Mouse (Mus musculus) limb, embryonic 11.5 days (tissue): Measurements from ENCODE around the gene Fbf1. TPM values are rescaled to one million over a fixed set of nuclear protein-coding genes. Genes with fewer than 3 reads are reported as not detected.

Experiments
- ATAC-seq: fragments of 200-750 bp; cut with Nextera tagmentation; 2 replicates; pipeline ENCODE4 v1.8.0; 2017; ENCODE audit warnings: low read depth; ENCODE audit not compliant: insufficient number of reproducible peaks, low FRiP score, low TSS enrichment
- DNase-seq: peaks from one replicate; pipeline ENCODE4 v3.0.0-alpha.2; 2015; ENCODE audit warnings: low spot score
- H3K27ac ChIP-seq: fragments of 300-500 bp; sonication (generic); replicated peaks from 2 replicates; pipeline ENCODE4 v1.5.1; 2014; ENCODE audit warnings: low read depth, mild to moderate bottlenecking, low read length
- H3K27me3 ChIP-seq: fragments of 300-500 bp; sonication (generic); 2 replicates; pipeline ENCODE4 v1.6.1; 2014; ENCODE audit warnings: mild to moderate bottlenecking, low read length, mixed read lengths; ENCODE audit not compliant: control insufficient read depth, insufficient read depth
- H3K36me3 ChIP-seq: fragments of 300-500 bp; sonication (generic); 2 replicates; pipeline ENCODE4 v1.6.1; 2014; ENCODE audit warnings: mild to moderate bottlenecking, low read length, moderate library complexity, mixed read lengths; ENCODE audit not compliant: control insufficient read depth, insufficient read depth
- H3K4me1 ChIP-seq: fragments of 300-500 bp; sonication (generic); 2 replicates; pipeline ENCODE4 v1.6.1; 2014; ENCODE audit warnings: low read length, mixed read lengths; ENCODE audit not compliant: control insufficient read depth, insufficient read depth
- H3K4me2 ChIP-seq: fragments of 300-500 bp; sonication (generic); 2 replicates; pipeline ENCODE4 v1.6.1; 2014; ENCODE audit warnings: low read depth, mild to moderate bottlenecking, moderate library complexity; ENCODE audit not compliant: severe bottlenecking
- H3K4me3 ChIP-seq: fragments of 300-500 bp; sonication (generic); 2 replicates; pipeline ENCODE4 v1.5.1; 2014; ENCODE audit warnings: low read depth, low read length
- H3K9ac ChIP-seq: fragments of 300-500 bp; sonication (generic); 2 replicates; pipeline ENCODE4 v1.6.1; 2014; ENCODE audit warnings: mild to moderate bottlenecking, low read length
- H3K9me3 ChIP-seq: fragments of 300-500 bp; sonication (generic); 2 replicates; pipeline ENCODE4 v1.6.1; 2016; ENCODE audit warnings: low read length; ENCODE audit not compliant: control insufficient read depth
- WGBS: fragments of 180-500 bp; shearing (Covaris S2); extraction: QIAGEN DNeasy Blood & Tissue Kit; methylation state at CpG from one replicate; pipeline ENCODE4 v1.1.7; 2014; 5-methylcytosine and 5-hydroxymethylcytosine counted together
- polyA plus RNA-seq: library from polyadenylated mRNA; unstranded; fragments of >200 nt; fragmentation: Nextera tagmentation; extraction: Ambion mirVana; gene quantifications from 2 replicates; pipeline ENCODE4 v1.2.1, GENCODE M21; 2014

Gene Fbf1
- polyA plus RNA-seq, 1 experiment from 2014 or later, result 28.2 TPM

DNA sequence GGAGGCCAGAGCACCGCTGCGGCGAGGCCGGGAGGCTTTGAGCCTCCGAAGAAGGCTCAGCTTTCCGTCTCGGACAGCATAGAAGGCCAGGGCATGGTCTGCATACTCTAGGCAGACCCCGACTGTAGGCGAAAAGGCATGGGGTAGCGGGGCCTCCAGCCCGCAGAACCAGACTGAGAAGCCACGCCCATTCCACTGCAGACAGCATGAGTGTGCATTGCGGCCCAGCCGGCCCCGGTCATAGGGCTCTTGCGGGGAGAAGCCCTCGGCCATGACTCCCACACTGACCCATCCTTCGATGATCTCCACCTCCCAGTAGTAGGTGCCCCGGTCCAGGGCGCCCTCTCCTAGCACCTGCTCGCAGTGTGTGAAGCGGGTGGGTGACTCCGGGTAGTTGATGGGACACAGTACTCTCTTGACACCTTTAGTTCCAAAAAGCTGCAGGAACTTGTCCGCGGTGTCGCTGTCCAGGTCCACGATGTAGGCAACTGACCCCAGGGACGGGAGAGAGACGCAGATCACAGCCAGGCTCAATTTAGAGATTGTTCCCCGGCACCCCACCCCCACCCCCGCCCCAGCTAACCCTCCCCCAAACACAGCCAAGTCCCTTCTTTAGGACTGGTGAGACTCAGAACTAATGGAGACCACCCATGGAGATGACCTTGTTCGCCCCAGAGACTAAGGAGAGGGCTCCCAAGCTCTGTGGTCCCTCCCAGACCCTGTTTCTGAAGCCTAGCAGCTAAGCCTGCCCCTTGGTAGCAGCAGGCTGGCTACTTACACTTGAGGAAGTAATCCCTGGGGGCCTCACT is 61.6 kb downstream of the Fbf1 start:
- Histone ChIP-seq H3K4me3 (0 out of 2 replicates have a peak overlapping the region, but pooled peaks have one; percentile 8), H3K27ac (no peak overlapping the region), H3K9ac (0 out of 2 replicates have a peak overlapping the region, but pooled peaks have one; percentile 17), H3K27me3 (peaks cover 54% of the 10 kb centered on the region), H3K4me2 (peak overlapping the region; percentile 25), H3K36me3 (no peaks in the 10 kb centered on the region), H3K9me3 (no peaks in the 10 kb centered on the region), H3K4me1 (peaks cover 42% of the 10 kb centered on the region)
- 0 out of 2 replicates have a peak, but pooled peaks have one; percentile 37 for ATAC-seq
- WGBS, result 24% methylated on average over 32 of the region's 32 CpGs
- peak; percentile 58 for DNase-seq

DNA sequence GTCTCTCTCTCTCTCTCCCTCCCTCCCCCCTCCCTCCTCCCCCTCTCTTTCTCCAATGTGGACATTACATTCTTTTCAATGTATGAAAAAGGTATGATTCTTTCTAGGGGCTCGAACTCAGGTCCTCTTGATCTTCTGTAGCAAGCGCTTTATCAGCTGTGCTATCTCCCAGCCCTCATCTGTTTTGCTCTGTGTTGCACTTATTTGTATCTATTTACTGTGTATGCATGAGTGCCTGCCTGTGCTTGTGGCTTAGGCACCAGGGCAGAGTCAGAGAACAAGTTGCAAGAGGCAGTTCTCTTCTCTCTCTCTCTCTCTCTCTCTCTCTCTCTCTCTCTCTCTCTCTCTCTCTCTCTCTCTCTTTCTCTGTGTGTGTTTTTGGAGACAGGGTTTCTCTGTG is 62.9 kb downstream of the Fbf1 start:
- no peaks in the 10 kb centered on the region for H3K9me3 ChIP-seq
- no peak overlapping the region for H3K9ac ChIP-seq
- ATAC-seq (no peak), DNase-seq (no peak)
- H3K36me3 ChIP-seq, result no peaks in the 10 kb centered on the region
- H3K4me2 ChIP-seq, result no peak overlapping the region
- H3K27me3 ChIP-seq, result peaks cover 41% of the 10 kb centered on the region
- H3K27ac ChIP-seq, result no peak overlapping the region
- H3K4me1 ChIP-seq, result peaks cover 42% of the 10 kb centered on the region
- 93% methylated on average over 2 of the region's 2 CpGs for WGBS
- no peak overlapping the region for H3K4me3 ChIP-seq

DNA sequence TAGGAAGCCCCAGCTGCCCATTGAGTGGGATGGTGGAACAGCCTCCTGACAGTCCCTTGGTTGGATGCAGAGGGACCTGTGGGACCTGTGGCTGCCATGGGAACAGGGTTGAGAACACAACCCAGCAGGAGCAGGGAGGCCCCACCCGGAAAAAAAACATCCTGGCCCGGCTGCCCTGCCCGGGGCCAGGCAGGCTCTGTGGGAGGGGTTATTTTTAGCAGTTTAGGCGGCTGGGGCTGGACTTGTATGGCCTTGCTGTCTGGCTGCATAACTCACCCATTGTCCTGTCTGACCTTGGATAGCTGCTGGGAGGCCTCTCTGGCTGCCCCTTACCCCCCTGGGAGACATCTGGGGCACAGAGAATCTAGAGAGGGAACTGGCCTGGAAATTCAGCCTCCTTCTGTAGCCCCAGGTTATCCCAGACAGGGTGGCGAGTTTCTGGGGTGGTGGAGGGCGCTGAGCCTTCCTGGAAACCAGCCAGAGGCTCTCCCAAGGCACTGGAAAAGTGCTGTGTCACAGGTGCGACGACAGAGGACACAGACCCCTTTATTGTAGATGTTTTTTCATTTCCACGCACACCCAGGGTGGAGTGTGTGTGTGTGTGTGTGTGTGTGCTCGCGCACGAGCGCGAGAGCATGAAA is 63.8 kb downstream of the Fbf1 start:
- H3K4me1 ChIP-seq, result peaks cover 35% of the 10 kb centered on the region

DNA sequence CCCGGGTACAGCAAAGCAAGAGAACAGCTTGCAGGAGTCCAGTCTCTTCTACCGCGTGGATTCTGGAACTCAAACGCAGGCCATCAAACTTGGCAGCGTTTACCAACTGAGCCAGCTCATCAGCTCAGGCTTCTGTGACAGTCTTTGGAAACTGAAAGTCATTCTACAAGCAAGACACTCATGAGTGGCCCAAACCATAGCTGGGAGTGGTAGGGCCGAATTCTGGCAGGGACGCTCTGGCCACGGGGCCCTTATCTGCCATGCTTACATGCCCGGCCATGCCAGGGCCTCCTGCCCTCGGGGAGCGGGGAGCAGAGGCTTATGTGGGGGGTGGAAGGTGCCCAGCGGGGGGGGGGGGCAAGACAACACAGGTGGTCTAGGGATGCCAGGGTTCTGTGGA is 64.4 kb downstream of the Fbf1 start:
- H3K4me3 ChIP-seq, result no peak overlapping the region
- WGBS, result 79% methylated on average over 12 of the region's 12 CpGs
- H3K4me2 ChIP-seq, result no peak overlapping the region
- no peak for DNase-seq
- no peaks in the 10 kb centered on the region for H3K9me3 ChIP-seq
- peaks cover 31% of the 10 kb centered on the region for H3K4me1 ChIP-seq
- no peak for ATAC-seq
- peaks cover 26% of the 10 kb centered on the region for H3K27me3 ChIP-seq
- no peak overlapping the region for H3K9ac ChIP-seq
- 0 out of 2 replicates have a peak overlapping the region, but pooled peaks have one; percentile 53 for H3K27ac ChIP-seq
- no peaks in the 10 kb centered on the region for H3K36me3 ChIP-seq

More for the DNA sequence above, 63.8 kb downstream of the Fbf1 start:
- Histone ChIP-seq H3K9me3 (no peaks in the 10 kb centered on the region), H3K27me3 (peaks cover 32% of the 10 kb centered on the region), H3K9ac (no peak overlapping the region), H3K27ac (peak overlapping the region; percentile 53; the same call in 1 of the 2 replicates), H3K4me2 (no peak overlapping the region), H3K4me3 (no peak overlapping the region), H3K36me3 (no peaks in the 10 kb centered on the region)
- 46% methylated on average over 14 of the region's 14 CpGs for WGBS
- ATAC-seq (peak; percentile 36; the same call in 1 of the 2 replicates), DNase-seq (peak; percentile 57)

DNA sequence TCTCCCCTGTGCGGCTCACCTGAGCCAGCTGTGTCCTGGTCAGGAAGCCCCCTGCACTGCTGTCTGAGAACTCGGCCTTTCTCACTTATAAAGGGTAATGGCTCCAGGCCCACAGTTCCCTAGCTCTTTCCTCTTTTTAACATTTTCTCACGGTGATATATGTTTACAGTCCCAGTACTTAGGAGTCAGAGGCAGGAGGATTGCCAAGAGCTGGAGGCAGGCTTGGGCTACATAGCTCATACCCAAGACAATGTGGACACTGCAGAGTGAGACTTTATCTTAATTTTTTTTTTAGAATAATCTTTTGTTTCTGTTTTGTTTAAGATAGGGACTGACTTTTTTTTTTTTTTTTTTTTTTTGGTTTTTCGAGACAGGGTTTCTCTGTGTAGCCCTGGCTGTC is 65.5 kb downstream of the Fbf1 start:
- ATAC-seq, result no peak
- DNase-seq, result no peak
- no peak overlapping the region for H3K4me3 ChIP-seq
- 65% methylated on average over 3 of the region's 4 CpGs for WGBS
- H3K4me1 ChIP-seq, result peaks cover 25% of the 10 kb centered on the region
- peak overlapping the region; percentile 54 for H3K27ac ChIP-seq
- H3K9me3 ChIP-seq, result no peaks in the 10 kb centered on the region
- H3K9ac ChIP-seq, result no peak overlapping the region
- no peak overlapping the region for H3K4me2 ChIP-seq
- no peaks in the 10 kb centered on the region for H3K36me3 ChIP-seq
- H3K27me3 ChIP-seq, result peaks cover 15% of the 10 kb centered on the region

DNA sequence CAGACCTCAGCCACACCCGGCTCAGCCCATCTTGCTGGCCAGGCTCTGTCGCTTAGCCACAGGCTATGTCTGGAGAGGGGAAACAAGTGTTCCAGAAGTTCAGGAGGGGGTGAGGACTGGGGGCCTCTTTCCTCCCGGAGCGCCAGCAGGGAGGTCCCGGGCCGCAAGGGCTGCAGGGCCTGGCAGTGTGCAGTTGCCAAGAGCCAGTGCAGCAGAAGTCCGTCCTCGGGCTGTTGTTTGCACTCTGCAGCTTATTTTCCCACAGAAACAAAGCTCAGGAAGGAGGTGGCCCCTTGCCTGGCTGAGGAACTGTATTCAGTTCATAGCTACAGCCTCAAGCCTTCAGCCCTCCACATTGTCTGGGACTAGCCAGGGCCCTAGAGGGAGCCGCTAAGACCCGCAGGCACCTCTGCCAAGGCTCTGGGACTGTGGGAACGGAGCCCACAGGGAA is 66.0 kb downstream of the Fbf1 start:
- H3K4me3 ChIP-seq, result no peak overlapping the region
- DNase-seq (no peak), ATAC-seq (no peak)
- H3K4me2 ChIP-seq, result no peak overlapping the region
- peak overlapping the region; percentile 54 for H3K27ac ChIP-seq
- WGBS, result 54% methylated on average over 11 of the region's 11 CpGs
- H3K4me1 ChIP-seq, result peaks cover 20% of the 10 kb centered on the region
- no peaks in the 10 kb centered on the region for H3K9me3 ChIP-seq
- no peaks in the 10 kb centered on the region for H3K36me3 ChIP-seq
- 0 out of 2 replicates have a peak overlapping the region, but pooled peaks have one; percentile 8 for H3K9ac ChIP-seq
- peaks cover 10% of the 10 kb centered on the region for H3K27me3 ChIP-seq

DNA sequence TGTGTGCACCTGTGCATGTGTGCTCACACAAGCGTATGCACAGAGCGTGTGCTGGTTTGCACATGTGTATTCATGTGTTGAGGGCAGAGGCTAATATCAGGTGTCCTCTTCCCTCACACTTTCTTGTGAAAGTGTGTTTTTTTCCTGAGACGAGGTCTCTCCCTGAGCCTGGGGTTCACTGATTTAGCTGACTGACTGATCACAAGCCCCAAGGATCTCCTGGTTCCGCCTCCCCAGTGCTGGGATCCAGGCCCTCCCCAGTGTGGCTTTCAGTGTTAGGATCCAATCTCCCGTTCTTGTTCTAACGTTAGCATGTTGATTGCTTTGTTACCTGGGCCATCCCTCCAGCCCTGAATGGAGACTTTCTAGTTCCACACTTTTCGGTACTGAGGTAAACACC is 67.1 kb downstream of the Fbf1 start:
- H3K9ac ChIP-seq, result no peak overlapping the region
- peaks cover 11% of the 10 kb centered on the region for H3K4me1 ChIP-seq
- ATAC-seq (no peak), DNase-seq (no peak)
- H3K36me3 ChIP-seq, result no peaks in the 10 kb centered on the region
- WGBS, result 87% methylated on average over 7 of the region's 7 CpGs
- no peaks in the 10 kb centered on the region for H3K9me3 ChIP-seq
- no peak overlapping the region for H3K4me3 ChIP-seq
- no peak overlapping the region for H3K4me2 ChIP-seq
- no peak overlapping the region for H3K27ac ChIP-seq
- H3K27me3 ChIP-seq, result peaks cover 4% of the 10 kb centered on the region; the same call in 1 of the 2 replicates

DNA sequence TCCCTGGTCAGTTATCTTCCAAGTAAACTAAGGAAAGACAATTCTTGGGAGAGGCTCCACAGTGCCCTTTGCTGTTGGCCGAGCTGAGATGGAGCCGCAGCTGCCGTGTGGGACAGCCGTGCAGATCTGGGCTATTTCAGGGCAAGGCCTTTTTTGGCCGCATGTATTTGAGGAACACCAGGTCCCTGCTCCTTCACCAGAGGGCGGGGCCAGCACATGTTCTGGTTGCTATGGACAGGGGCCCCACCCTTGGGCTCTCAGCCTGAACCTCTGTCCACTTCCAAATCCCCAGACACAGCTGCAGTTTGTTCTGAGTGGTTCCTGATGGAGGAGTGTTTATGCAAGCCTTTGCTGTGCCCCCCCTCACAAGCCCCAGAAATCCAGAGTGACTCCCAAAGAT is 67.6 kb downstream of the Fbf1 start:
- no peaks in the 10 kb centered on the region for H3K9me3 ChIP-seq
- no peak for ATAC-seq
- DNase-seq, result no peak
- no peak overlapping the region for H3K4me3 ChIP-seq
- H3K27ac ChIP-seq, result no peak overlapping the region
- H3K4me2 ChIP-seq, result no peak overlapping the region
- peaks cover 11% of the 10 kb centered on the region for H3K4me1 ChIP-seq
- no peak overlapping the region for H3K9ac ChIP-seq
- H3K36me3 ChIP-seq, result no peaks in the 10 kb centered on the region
- no peaks in the 10 kb centered on the region for H3K27me3 ChIP-seq
- WGBS, result 78% methylated on average over 6 of the region's 6 CpGs
